Mouse (Mus musculus) ES-E14 (cell line): Measurements from ENCODE around the gene Rela.

Experiments
- HCFC1 ChIP-seq: IDR thresholded peaks from 2 replicates; pipeline ENCODE4 v1.6.1; 2012; ENCODE audit warnings: low read length, inconsistent platforms, borderline replicate concordance; ENCODE audit not compliant: insufficient read depth
- MAFK ChIP-seq: IDR thresholded peaks from 2 replicates; pipeline ENCODE4 v1.6.1; 2014; ENCODE audit warnings: mild to moderate bottlenecking, low read depth, low read length, inconsistent platforms; ENCODE audit not compliant: insufficient read depth
- ZC3H11A ChIP-seq: IDR thresholded peaks from 2 replicates; pipeline ENCODE4 v1.6.1; 2012; ENCODE audit warnings: low read depth, mild to moderate bottlenecking, inconsistent platforms, low read length, borderline replicate concordance
- ZNF384 ChIP-seq: IDR thresholded peaks from 2 replicates; pipeline ENCODE4 v1.6.1; 2012; ENCODE audit warnings: low read depth, low read length, inconsistent platforms

DNA sequence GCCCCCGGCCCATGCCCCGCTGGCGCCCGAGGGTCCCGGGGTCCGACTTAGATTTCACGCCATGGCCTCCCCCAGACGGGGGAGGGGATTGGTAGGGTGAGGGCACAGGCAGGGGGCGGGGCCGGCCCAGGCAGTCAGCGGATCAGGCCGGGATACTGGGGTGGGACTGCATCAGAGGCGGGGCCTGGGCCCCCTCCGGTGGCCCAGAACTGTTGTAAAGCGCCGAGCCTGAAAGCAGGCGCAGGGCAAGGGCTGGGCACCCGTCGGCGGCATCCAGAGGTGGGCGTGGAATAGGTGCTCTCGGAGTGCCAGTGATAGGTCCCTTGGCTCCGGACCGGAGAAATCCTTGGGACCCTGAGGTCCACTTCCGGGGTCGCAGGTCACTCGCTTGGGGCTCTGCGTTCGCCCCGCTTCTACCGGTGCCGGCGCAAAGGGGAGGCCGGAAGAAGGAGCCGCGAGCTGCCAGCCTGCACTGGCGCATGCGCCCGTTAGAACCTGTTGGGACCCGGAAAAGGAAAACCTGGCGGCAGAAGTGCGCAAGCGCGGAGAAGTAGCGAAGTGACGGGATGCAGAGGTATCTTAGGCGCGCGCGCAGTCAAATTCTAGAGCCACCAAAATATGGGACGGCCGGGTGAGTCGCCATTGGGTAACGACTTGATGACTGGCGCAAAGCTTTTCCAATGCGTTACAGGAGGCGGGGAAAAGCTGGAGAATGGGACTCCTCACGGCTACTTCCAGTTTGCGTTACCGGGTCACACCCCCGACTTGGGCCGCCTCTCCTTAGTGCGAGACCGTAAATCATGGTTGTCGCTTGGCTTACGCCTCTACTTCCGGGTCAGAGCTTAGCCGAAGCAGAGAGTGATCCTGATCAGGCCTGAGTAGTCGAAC, 51.2 kb downstream of the Rela start, which contains the start of the genes Map3k11 and Pcnx3:
- TF ChIP-seq ZNF384, result no peak
- TF ChIP-seq MAFK, result no peak
- peak; percentile 80; the same call in 1 of the 2 replicates for TF ChIP-seq HCFC1
- no peak for TF ChIP-seq ZC3H11A
